28 mouse cellular contexts compared by ENCODE assay signal in the genomic region with DNA sequence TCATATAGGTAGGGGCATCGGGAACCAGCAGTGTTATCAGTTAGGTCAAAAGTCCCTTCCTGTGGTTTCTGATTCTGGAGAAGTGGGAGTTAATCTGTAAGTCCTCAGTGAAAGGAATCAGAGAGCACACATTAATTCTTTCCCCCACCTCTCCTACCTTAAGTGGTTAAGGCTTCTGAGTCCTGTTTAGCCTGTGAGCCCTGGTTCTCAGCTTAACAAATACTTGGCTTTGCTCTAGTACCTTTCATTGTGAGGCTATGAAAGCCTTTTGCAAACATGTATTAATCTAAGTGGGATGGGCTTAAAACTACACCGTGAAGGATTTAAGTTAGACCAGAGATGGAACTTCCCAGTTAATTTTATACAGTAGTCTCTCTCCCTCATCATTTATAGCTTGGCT.
"Had no signal": no experiment of that assay in that cellular context is flagged by ENCODE, and none has a peak within 500 bp of the region (broad histone marks: within the 10 kb centered on the region; RNA-seq: fewer than 3 reads in every experiment).

No protein-coding gene starts in this region.

- H3K9me3 ChIP-seq: embryonic facial prominence, embryonic 10.5 days; embryonic facial prominence, embryonic 12.5 days; embryonic facial prominence, embryonic 13.5 days; embryonic facial prominence, embryonic 15.5 days; forebrain, embryonic 10.5 days; forebrain, embryonic 12.5 days; forebrain, embryonic 13.5 days; forebrain, embryonic 15.5 days had no signal

- DNase-seq: cerebellum, adult 2 months; cerebellum, adult 8-10 months; cerebellum, adult 9-10 months; cerebellum, adult 9-11 months; cerebellum, postnatal 10 days; cerebellum, postnatal 14 days; cerebellum, postnatal 25 days; cerebellum, postnatal 36 days; embryo, embryonic 11 days; forebrain, postnatal 0 days; gastrocnemius, adult 2 months; gastrocnemius, postnatal 10 days; gastrocnemius, postnatal 14 days; gastrocnemius, postnatal 25 days; gastrocnemius, postnatal 36 days; heart, adult 18-20 months; heart, adult 2 months had no signal

- H3K9ac ChIP-seq: embryonic facial prominence, embryonic 12.5 days; embryonic facial prominence, embryonic 13.5 days; embryonic facial prominence, embryonic 15.5 days; forebrain, embryonic 12.5 days; forebrain, embryonic 13.5 days; forebrain, embryonic 15.5 days; forebrain, postnatal 0 days had no signal

- H3K4me3 ChIP-seq: embryonic facial prominence, embryonic 10.5 days; embryonic facial prominence, embryonic 12.5 days; embryonic facial prominence, embryonic 13.5 days; embryonic facial prominence, embryonic 15.5 days; erythroblast, embryonic 14.5 days; forebrain, embryonic 10.5 days; forebrain, embryonic 12.5 days; forebrain, embryonic 13.5 days; forebrain, embryonic 15.5 days; gastrocnemius, adult 2 months; heart, adult 2 months had no signal

- H3K4me2 ChIP-seq: embryonic facial prominence, embryonic 12.5 days; embryonic facial prominence, embryonic 13.5 days; embryonic facial prominence, embryonic 15.5 days; forebrain, embryonic 12.5 days; forebrain, embryonic 13.5 days; forebrain, embryonic 15.5 days had no signal

- ATAC-seq: forebrain, embryonic 13.5 days; forebrain, embryonic 14.5 days; forebrain, embryonic 15.5 days; forebrain, embryonic 16.5 days; forebrain, postnatal 0 days had no signal

- H3K27ac ChIP-seq: embryonic facial prominence, embryonic 10.5 days; embryonic facial prominence, embryonic 12.5 days; embryonic facial prominence, embryonic 13.5 days; embryonic facial prominence, embryonic 15.5 days; forebrain, embryonic 10.5 days; forebrain, embryonic 12.5 days; forebrain, embryonic 15.5 days; gastrocnemius, adult 2 months; heart, adult 2 months had no signal

- H3K27me3 ChIP-seq: embryonic facial prominence, embryonic 12.5 days; embryonic facial prominence, embryonic 13.5 days; embryonic facial prominence, embryonic 15.5 days; forebrain, embryonic 12.5 days; forebrain, embryonic 13.5 days; forebrain, embryonic 15.5 days had no signal
